Mouse (Mus musculus) thymus, postnatal 14 days (tissue): ENCODE measurements around the gene Cep162.
A peak's percentile ranks its signal among the peaks of the same experiment; 100 is the strongest.

Experiments used
- DNase-seq: peaks from one replicate; pipeline ENCODE4 v3.0.0; 2021

Cep162 gene

GRCm38 (mm10) chr9:87254903-87255695, at the start of gene Cep162:
Gene Cep162, minus strand, starts transcription at chr9:87255536.
- peak; percentile 89 for DNase-seq

DNA sequence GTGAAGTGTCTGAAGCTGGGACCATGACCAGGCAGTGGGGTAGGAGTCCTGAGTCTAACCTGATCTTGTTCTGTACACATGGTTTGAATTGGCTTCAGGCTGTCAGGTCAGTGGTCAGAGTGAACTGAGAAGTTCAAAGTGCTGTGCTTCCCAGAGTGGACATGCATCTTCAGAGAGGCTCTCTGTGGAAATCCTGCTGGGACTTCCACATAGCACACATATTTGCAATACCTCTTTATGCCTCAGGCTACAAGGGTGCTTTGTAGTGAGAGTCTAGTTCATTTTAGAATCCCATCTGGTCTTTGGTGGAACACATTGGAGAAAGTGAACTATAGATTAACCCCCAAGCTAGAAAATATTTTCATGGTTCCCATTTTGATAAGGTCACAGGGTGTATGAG, 47.9 kb upstream of the Cep162 start:
- DNase-seq = no peak

DNA sequence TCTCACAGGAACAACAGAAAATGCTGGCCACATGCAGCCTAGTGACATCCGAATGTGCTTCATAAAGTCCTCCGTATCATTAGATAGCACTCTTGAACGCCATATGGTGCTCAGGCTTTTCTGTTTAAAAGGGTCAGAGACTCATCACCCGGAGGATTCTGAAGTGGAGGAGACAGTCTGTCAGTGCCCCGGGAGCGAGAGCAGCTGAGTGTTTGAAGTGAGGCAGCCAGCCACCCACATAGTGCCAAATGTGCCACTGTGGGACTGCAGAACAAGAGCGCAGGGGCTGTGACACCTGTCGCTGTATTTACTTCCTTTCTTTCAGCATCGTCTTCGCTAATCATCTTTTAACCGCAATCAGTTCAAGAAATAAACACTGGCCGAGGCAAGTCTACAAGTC, 43.6 kb upstream of the Cep162 start:
- DNase-seq = no peak

DNA sequence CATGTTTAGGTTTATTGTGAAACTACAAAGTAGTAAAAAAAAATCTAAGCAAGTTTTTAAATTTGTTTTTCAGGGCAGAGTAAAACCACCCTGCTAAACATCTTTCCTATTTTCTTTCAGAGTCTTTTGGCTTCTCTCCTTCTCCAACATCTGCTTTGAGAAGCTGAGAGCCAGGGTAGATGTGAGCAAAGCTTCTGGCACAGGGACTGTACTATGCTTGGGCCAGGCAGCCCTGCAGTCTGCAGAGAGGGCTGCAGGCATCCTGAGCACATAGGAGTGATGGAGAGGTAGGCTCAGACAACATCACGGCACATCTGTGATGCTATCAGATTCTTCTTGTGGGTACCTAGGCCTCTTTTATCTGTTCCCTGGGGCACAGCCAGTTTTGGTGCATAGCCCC, 42.2 kb upstream of the Cep162 start:
- DNase-seq = no peak

GRCm38 (mm10) chr9:87255696-87256030, 327 bp upstream of the Cep162 start:
- DNase-seq = no peak

DNA sequence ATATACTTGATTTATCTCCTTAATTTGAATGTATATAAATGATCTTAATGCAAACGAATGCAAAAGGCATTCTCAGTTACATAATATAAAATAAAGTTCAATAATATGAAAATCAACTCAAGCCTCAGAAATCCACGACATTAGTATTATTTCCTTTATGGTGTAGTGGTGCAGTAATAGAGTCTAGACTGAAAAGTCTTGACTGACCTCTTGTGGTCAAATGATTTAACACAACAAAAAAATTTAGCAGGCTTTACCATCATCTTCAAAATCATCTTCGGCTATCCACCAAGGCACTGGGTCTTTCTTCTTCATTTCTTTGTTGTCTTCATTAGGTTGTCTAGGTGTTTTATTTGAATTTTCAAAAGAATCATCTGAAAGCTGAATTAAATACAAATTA, 7.2 kb downstream of the Cep162 start:
- no peak for DNase-seq

GRCm38 (mm10) chr9:87247678-87248077, 7.7 kb downstream of the Cep162 start:
- DNase-seq = no peak

- DNase-seq = no peak
These were observed 42.1 kb downstream of the Cep162 start for GRCm38 (mm10) chr9:87213204-87213603.

GRCm38 (mm10) chr9:87210830-87211339, 44.5 kb downstream of the Cep162 start:
- no peak for DNase-seq

GRCm38 (mm10) chr9:87202431-87202830, 52.9 kb downstream of the Cep162 start:
- DNase-seq = no peak

- no peak for DNase-seq
These were observed 54.4 kb downstream of the Cep162 start for GRCm38 (mm10) chr9:87200919-87201318.

- no peak for DNase-seq
These were observed 54.9 kb downstream of the Cep162 start for GRCm38 (mm10) chr9:87200426-87200825.

GRCm38 (mm10) chr9:87198036-87198435, 57.3 kb downstream of the Cep162 start:
- DNase-seq = no peak

- no peak for DNase-seq
These were observed 58.1 kb downstream of the Cep162 start for GRCm38 (mm10) chr9:87197277-87197676.

GRCm38 (mm10) chr9:87193721-87194120, 61.6 kb downstream of the Cep162 start:
- no peak for DNase-seq

DNA sequence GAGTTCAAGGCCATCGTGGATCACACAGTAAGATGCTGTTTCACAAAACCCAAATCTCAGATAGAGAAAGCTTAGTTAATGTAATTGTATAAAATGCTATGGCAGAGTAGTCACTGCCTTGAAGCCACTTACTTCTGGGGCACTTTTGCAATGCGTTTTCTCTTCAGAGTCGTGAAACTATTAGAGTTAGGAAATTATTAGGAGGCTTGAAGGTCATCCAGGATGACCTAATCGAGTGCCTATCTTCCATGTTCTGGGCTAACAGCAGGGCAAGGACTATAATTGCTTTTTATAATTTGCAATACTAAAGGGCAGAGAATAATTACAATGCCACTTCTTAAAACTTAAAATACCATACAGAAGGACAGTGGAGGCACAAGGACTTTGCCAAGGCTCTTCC, 68.0 kb downstream of the Cep162 start:
- DNase-seq = no peak

DNA sequence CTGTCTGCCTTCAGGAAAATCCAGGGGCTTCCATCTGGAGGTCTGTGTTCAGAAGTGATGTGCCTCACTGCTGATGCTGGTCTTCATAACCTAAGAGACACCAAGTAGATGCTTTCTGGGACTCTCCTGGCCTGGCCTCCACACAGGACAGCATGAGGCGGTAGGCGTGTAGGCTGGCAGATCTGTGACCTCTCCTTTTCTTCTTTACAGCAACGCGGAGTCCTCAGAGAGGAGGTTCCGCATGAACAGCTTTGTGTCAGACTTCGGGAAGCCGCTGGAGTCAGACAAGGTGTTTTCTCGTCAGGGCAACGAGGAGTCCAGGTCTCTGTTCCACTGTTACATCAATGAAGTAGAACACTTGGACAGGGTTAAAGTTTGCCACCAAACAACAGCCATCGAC, 73.1 kb downstream of the Cep162 start:
- no peak for DNase-seq

DNA sequence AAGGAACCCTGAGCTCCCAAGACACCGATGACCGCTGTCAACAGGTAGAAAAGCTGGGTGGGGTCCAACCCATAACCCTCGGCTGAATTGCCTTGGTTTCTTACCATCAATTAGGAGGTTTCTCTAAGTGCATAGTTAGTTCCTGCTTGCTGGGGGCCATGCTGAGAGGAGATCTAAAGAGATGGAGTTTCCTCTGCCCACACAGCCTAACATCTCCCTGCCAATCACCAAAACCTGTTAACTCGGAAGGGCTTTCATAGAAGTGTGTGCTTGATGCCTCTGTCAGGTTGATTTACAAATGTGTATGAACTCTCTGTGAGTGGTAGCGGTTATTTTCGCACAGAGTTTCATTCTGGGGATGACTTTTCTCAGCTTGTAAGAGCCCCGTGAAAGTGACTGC, 76.8 kb downstream of the Cep162 start:
- DNase-seq = no peak

DNA sequence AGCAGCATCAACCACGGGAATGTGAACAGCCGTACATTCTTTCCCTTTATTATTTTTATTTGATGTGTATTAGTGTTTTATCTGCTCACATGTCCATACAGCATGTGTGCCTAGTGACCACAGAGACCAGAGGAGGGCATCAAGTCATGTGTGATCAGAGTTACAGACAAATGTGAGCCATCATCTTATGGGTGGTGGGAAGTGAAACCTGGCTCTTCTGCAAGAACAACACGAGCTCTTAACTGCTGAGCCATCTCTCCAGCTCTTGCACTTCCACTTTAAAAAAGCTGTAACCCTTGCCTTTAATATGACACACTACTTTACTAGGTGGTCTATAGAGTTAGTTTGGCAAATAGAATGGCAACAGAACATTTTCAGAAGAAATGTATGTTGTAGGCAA, 83.8 kb downstream of the Cep162 start:
- DNase-seq = no peak

DNA sequence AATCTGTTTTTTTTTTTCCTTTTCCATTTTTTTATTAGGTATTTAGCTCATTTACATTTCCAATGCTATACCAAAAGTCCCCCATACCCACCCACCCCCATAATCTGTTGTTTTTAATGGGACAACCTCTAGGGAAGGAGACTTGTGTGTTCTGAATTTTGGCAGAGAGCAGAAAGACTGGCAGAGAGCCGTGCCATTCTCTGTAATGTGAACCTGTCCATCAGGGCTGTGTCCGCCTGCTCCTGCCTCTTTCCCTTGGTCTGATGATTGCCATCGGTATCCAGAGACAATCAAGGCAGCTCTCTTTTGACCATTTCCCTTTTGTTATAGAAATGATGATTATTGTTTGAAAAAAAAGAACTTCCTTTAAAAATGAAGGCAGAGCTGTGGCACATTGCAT, 84.4 kb downstream of the Cep162 start:
- no peak for DNase-seq

GRCm38 (mm10) chr9:87169144-87169543, 86.2 kb downstream of the Cep162 start:
- DNase-seq = no peak

DNA sequence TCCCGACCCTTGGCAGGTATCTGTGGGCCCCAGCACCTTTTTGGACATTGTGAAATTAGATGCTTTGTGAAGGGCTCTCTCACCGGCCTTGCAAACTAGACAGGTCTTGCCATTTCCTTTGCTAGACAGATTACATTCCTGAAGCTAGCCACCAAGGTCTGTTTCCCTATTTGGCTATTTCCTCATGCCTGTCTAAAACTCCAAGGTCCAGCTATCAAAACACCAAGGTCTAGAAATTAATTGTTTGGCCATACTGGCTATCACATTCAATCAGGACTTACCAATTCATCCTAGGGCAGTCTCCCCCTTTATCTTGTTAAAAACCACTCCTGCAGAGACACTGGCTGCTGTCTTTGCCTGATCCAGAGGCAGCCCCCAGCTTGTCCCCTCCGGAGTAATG, 87.3 kb downstream of the Cep162 start:
- DNase-seq = no peak

DNA sequence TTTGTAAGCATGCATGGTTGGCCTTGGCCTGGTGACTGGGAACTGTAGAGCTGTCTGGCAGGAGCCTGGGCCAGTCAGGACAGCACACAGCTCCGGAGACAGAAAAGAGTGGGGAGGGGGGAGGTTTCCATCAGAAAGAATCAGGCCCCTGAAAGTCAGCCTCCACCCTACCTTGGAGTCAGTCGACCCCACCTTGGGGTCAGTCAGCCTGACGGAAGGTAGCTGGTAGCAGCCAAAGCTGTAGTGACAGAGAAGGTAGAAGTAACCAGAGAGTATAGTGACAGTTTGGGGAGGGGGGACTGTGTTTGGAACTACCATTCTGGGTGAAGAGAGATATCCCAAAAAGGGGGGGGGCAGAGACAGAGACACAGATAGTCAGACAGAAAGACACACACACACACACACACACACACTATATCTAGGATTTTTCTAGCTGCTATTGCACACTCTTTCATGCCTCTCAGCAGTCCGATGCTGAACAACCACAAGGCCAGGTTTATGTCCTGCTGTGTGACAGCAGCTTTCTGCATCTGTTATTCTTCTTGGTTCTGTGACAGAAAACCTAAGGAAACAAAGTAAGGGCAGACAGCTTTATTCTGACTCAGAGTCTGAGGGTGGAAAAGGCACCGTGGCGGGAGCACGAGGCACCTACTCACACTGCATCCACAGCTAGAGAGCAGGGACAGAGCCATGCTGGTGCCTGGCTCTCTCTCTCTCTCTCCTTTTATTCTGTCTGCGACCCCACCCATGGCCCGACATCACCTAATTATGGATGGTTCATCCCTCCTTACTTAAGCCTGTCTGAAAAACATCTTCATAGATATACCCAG, 88.1 kb downstream of the Cep162 start:
- DNase-seq = no peak

GRCm38 (mm10) chr9:87162559-87162958, 92.8 kb downstream of the Cep162 start:
- no peak for DNase-seq
